Mouse (Mus musculus) ES-Bruce4 (cell line): ENCODE results near the gene Cmip. TPM values are rescaled to one million over a fixed set of nuclear protein-coding genes. Genes with fewer than 3 reads are reported as not detected.

Experiments
- H3K27ac ChIP-seq: 2 replicates; pipeline ENCODE4 v1.5.1; 2012; ENCODE audit warnings: low read length, inconsistent platforms; ENCODE audit not compliant: insufficient read depth
- H3K27me3 ChIP-seq: 2 replicates; pipeline ENCODE4 v1.6.1; 2012; ENCODE audit warnings: mild to moderate bottlenecking, low read length, inconsistent platforms; ENCODE audit not compliant: control insufficient read depth, poor library complexity, insufficient read depth, severe bottlenecking
- H3K36me3 ChIP-seq: 2 replicates; pipeline ENCODE4 v1.6.1; 2012; ENCODE audit warnings: inconsistent platforms, mild to moderate bottlenecking, low read length, moderate library complexity; ENCODE audit not compliant: control insufficient read depth, poor library complexity, insufficient read depth, severe bottlenecking
- H3K4me1 ChIP-seq: one replicate; pipeline ENCODE4 v1.8.1; 2011; ENCODE audit warnings: low read length; ENCODE audit not compliant: control insufficient read depth, insufficient read depth
- H3K4me3 ChIP-seq: 2 replicates; pipeline ENCODE4 v1.5.1; 2011; ENCODE audit warnings: low read depth, mild to moderate bottlenecking, low read length
- H3K9ac ChIP-seq: 2 replicates; pipeline ENCODE4 v1.6.1; 2012; ENCODE audit warnings: low read depth, mild to moderate bottlenecking, inconsistent platforms; ENCODE audit not compliant: poor library complexity, severe bottlenecking
- H3K9me3 ChIP-seq: replicated peaks from 2 replicates; pipeline ENCODE4 v1.6.1; 2012; ENCODE audit warnings: mild to moderate bottlenecking, low read length, inconsistent platforms; ENCODE audit not compliant: control insufficient read depth, poor library complexity, insufficient read depth, severe bottlenecking
- CTCF ChIP-seq: IDR thresholded peaks from one replicate; pipeline ENCODE4 v1.8.1; 2011; ENCODE audit warnings: low read depth, low read length
- EP300 ChIP-seq: IDR thresholded peaks from 2 replicates; pipeline ENCODE4 v1.6.1; 2011; ENCODE audit warnings: low read depth, low read length; ENCODE audit not compliant: insufficient read depth
- POLR2A ChIP-seq: IDR thresholded peaks from one replicate; pipeline ENCODE4 v1.8.1; 2011; ENCODE audit warnings: low read length; ENCODE audit not compliant: insufficient read depth
- polyA plus RNA-seq: library from polyadenylated mRNA; stranded (reverse); fragments of >200 nt; gene quantifications from 2 replicates; pipeline ENCODE4 v1.2.4, GENCODE M21; 2011; ENCODE audit warnings: low read depth; ENCODE audit not compliant: missing spikeins, insufficient read depth, insufficient read length

Cmip gene
- polyA plus RNA-seq, 1 experiment, result 67.9 TPM

GRCm38 (mm10) chr8:117318911-117319826 lies 62.3 kb downstream of the Cmip start:
- H3K36me3 ChIP-seq, result no peaks in the 10 kb centered on the region
- H3K27ac ChIP-seq, result no peak overlapping the region
- no peaks in the 10 kb centered on the region for H3K4me1 ChIP-seq
- H3K9ac ChIP-seq, result no peak overlapping the region
- TF ChIP-seq CTCF, result no peak
- TF ChIP-seq POLR2A, result no peak
- TF ChIP-seq EP300, result no peak
- no peak overlapping the region for H3K4me3 ChIP-seq
- H3K27me3 ChIP-seq, result no peaks in the 10 kb centered on the region
- no peaks in the 10 kb centered on the region for H3K9me3 ChIP-seq

DNA sequence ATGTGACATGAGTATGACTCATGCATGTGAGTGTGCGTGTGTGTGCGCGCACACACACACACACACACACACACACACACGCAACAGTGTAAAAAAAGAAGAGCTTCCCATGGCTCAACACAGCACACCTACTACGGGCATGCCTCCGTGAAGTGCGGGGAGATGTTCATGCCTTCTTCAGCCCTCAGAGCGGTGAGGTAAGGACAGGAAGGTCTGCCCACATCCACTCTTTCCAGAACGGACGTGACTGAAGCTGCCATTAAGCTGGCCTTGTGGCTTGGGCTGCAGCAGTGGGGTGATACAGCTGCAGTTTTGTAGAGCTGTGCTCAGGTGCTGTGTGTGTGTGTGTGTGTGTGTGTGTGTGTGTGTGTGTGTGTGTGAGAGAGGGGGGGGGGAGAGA lies 63.8 kb downstream of the Cmip start:
- H3K9me3 ChIP-seq, result no peaks in the 10 kb centered on the region
- H3K9ac ChIP-seq, result no peak overlapping the region
- no peak overlapping the region for H3K27ac ChIP-seq
- no peaks in the 10 kb centered on the region for H3K4me1 ChIP-seq
- no peaks in the 10 kb centered on the region for H3K36me3 ChIP-seq
- no peak overlapping the region for H3K4me3 ChIP-seq
- TF ChIP-seq EP300 (no peak), CTCF (no peak), POLR2A (no peak)
- H3K27me3 ChIP-seq, result no peaks in the 10 kb centered on the region

DNA sequence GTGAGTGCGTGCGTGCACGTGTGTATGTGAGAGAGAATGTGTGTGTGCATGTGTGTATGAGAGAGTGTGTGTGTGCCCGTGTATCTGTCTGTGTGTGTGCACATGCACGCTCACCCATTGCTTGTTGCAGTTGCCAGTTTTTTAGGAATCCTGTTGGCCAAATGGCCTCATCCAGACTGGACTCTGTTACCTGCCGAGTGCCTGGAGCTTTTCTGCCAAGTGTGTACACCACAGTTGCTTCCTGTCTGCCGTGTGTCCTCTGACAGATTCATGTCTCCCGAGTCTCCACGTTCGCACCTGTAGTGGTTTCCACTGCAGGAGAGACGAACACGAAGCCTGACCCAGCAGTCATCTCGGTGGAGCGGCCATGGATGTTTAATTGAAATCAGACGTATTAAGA lies 64.4 kb downstream of the Cmip start:
- no peaks in the 10 kb centered on the region for H3K36me3 ChIP-seq
- no peak overlapping the region for H3K9ac ChIP-seq
- no peaks in the 10 kb centered on the region for H3K27me3 ChIP-seq
- H3K9me3 ChIP-seq, result no peaks in the 10 kb centered on the region
- no peak for TF ChIP-seq CTCF
- no peak for TF ChIP-seq POLR2A
- no peak for TF ChIP-seq EP300
- no peaks in the 10 kb centered on the region for H3K4me1 ChIP-seq
- no peak overlapping the region for H3K27ac ChIP-seq
- no peak overlapping the region for H3K4me3 ChIP-seq

- TF ChIP-seq EP300, result no peak
- TF ChIP-seq POLR2A, result no peak
- no peak for TF ChIP-seq CTCF
- no peaks in the 10 kb centered on the region for H3K4me1 ChIP-seq
- no peaks in the 10 kb centered on the region for H3K27me3 ChIP-seq
- no peak overlapping the region for H3K9ac ChIP-seq
- H3K4me3 ChIP-seq, result no peak overlapping the region
- H3K27ac ChIP-seq, result no peak overlapping the region
- H3K9me3 ChIP-seq, result no peaks in the 10 kb centered on the region
- H3K36me3 ChIP-seq, result no peaks in the 10 kb centered on the region
Measured at GRCm38 (mm10) chr8:117322021-117322420, 65.2 kb downstream of the Cmip start.

GRCm38 (mm10) chr8:117322715-117323310 lies 65.9 kb downstream of the Cmip start:
- no peaks in the 10 kb centered on the region for H3K27me3 ChIP-seq
- no peaks in the 10 kb centered on the region for H3K36me3 ChIP-seq
- H3K4me1 ChIP-seq, result peaks cover 4% of the 10 kb centered on the region
- TF ChIP-seq CTCF (no peak), POLR2A (no peak), EP300 (no peak)
- H3K27ac ChIP-seq, result no peak overlapping the region
- no peaks in the 10 kb centered on the region for H3K9me3 ChIP-seq
- H3K4me3 ChIP-seq, result no peak overlapping the region
- H3K9ac ChIP-seq, result no peak overlapping the region

DNA sequence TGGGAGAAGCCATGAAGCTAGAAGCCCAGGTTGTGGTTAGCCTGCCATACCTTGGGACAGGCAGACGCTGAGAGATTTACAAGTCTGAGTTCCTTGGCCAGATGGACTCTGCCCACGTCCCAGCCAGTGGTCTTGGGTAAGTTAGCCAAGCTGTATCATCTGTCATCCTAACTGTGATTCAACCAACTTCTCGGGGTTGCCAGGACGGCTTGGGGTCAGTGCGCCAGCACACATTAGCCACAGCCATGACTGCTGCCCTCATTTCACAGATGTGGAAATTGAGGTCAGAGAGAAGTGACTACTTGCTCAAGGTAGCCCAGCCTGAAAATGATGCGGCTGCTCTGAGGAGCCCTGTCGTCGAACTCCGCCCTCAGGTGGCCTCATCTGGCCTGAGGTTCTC lies 68.0 kb downstream of the Cmip start:
- no peaks in the 10 kb centered on the region for H3K27me3 ChIP-seq
- no peaks in the 10 kb centered on the region for H3K9me3 ChIP-seq
- no peak overlapping the region for H3K9ac ChIP-seq
- H3K27ac ChIP-seq, result no peak overlapping the region
- no peak overlapping the region for H3K4me3 ChIP-seq
- no peak for TF ChIP-seq CTCF
- no peak for TF ChIP-seq EP300
- TF ChIP-seq POLR2A, result no peak
- H3K36me3 ChIP-seq, result no peaks in the 10 kb centered on the region
- H3K4me1 ChIP-seq, result peaks cover 5% of the 10 kb centered on the region
